Mouse (Mus musculus) brain, embryonic 14.5 days (tissue): ENCODE results near the gene Pklr. TPM values are rescaled to one million over a fixed set of nuclear protein-coding genes. Genes with fewer than 3 reads are reported as not detected.

ENCODE experiments used
- DNase-seq: peaks from one replicate; pipeline ENCODE4 v3.0.0-alpha.2; 2011; ENCODE audit warnings: low read depth
- CTCF ChIP-seq: fragments of 200-500 bp; IDR thresholded peaks from 2 replicates; pipeline ENCODE4 v1.5.1; 2012; ENCODE audit warnings: inconsistent platforms, mild to moderate bottlenecking, moderate library complexity, borderline replicate concordance; ENCODE audit not compliant: insufficient read depth, insufficient read length; ENCODE audit errors: extremely low read depth
- POLR2A ChIP-seq: fragments of 200-500 bp; IDR thresholded peaks from 2 replicates; pipeline ENCODE4 v1.6.1; 2012; ENCODE audit warnings: mild to moderate bottlenecking, inconsistent platforms, borderline replicate concordance; ENCODE audit not compliant: poor library complexity, insufficient read depth, insufficient read length, severe bottlenecking; ENCODE audit errors: extremely low read depth
- polyA plus RNA-seq: library from polyadenylated mRNA; depleted of rRNA; stranded (reverse); fragments of >200 nt; gene quantifications from 2 replicates; pipeline ENCODE4 v1.2.3, GENCODE M21; 2012

Gene Pklr
- polyA plus RNA-seq, 1 experiment = 0.21 TPM

DNA sequence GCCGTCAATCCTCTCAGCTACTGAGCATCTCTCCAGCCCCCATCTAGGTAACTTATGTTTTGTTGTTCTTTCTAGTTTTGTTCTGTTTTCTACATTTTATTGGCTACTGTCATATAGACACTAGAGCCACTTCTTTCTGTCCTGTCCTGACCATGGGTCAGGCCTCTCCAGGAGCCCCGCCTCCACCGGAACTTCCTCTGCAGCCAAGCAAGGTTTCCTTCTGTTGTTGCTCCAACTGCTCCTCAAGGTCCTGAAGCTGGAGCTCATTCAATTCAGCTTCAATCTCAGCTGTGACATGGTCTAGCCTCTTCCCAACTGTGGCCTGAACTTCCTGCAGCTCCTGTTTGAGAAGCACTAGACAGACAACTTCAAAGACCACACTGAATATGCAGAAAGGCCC, 6.0 kb upstream of the Pklr start:
- DNase-seq = no peak
- no peak for TF ChIP-seq CTCF
- TF ChIP-seq POLR2A = no peak

- DNase-seq = peak; percentile 17
- TF ChIP-seq POLR2A (no peak), CTCF (no peak)
These were observed 4.1 kb upstream of the Pklr start for GRCm38 (mm10) chr3:89131816-89132215.

GRCm38 (mm10) chr3:89132285-89133062, 3.5 kb upstream of the Pklr start:
- peak; percentile 37 for TF ChIP-seq CTCF
- TF ChIP-seq POLR2A = no peak
- peak; percentile 45 for DNase-seq

GRCm38 (mm10) chr3:89133063-89133450, 2.9 kb upstream of the Pklr start:
- TF ChIP-seq CTCF (no peak), POLR2A (no peak)

GRCm38 (mm10) chr3:89133752-89134151, 2.2 kb upstream of the Pklr start:
- no peak for DNase-seq
- TF ChIP-seq POLR2A (no peak), CTCF (no peak)

More at GRCm38 (mm10) chr3:89133063-89133450, 2.9 kb upstream of the Pklr start:
- no peak for DNase-seq

GRCm38 (mm10) chr3:89136365-89136764, 423 bp downstream of the Pklr start:
- DNase-seq = no peak
- TF ChIP-seq CTCF = peak; percentile 23; the same call in 1 of the 2 replicates
- TF ChIP-seq POLR2A = no peak

- TF ChIP-seq POLR2A = no peak
- TF ChIP-seq CTCF = no peak
- no peak for DNase-seq
These were observed 8.9 kb downstream of the Pklr start for GRCm38 (mm10) chr3:89144821-89145220.

- DNase-seq = no peak
- TF ChIP-seq POLR2A = no peak
- TF ChIP-seq CTCF = no peak
These were observed 9.6 kb downstream of the Pklr start for GRCm38 (mm10) chr3:89145566-89145965.

DNA sequence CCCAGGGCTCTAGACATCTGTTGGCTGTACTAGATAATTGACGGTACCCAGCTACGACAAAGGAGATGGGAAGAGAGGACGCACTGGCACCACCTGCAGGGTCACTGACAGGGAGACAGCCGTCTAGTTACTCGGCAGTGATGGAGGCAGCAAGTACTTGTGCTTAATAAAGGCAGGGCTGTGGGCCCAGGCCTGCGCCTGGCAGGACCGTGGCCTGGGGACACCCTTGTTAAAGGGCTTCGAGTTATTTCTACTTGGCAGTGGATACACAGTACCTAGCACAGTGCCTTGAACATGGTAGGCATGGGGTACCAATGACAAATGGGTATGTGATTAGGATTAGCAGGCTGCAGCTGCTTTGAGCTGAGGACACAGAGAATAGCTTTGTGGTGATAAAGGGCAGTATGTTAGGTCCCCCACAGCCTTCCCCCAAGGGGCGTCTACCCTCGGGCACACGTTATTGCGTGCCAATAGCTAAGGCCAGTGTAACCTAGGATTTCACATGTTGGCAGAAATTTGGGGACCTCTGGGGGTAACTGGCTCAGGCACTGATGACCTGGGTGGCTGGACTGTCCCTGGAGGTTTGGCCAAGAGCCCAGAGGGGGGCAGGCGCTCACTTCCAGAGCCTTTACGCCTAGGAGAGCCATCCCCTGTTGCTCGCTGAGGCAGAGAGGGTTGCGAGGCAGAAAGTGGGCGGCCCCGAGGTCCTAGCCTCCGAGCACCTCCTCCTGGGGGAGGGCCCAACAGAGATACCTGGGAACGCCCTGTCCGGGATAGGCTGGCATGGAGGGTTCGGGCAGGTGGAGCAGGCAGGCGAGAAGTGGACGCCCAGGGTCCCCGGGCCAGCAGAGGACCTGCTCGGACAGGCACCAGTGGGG, 11.4 kb downstream of the Pklr start:
- peak; percentile 33 for DNase-seq
- TF ChIP-seq POLR2A (no peak), CTCF (no peak)

GRCm38 (mm10) chr3:89147979-89148311, 12.0 kb downstream of the Pklr start:
- TF ChIP-seq POLR2A = no peak
- TF ChIP-seq CTCF = no peak

GRCm38 (mm10) chr3:89148567-89148966, 12.6 kb downstream of the Pklr start:
- no peak for DNase-seq
- no peak for TF ChIP-seq CTCF
- TF ChIP-seq POLR2A = no peak

More at GRCm38 (mm10) chr3:89147979-89148311, 12.0 kb downstream of the Pklr start:
- DNase-seq = no peak
